Mouse (Mus musculus) ES-E14 (cell line): ENCODE data around the gene Amacr.
"Not testable (repeated sequence)": the region's sequence is repeated elsewhere in the genome, so short reads cannot be mapped to it uniquely, and the experiment has no call there.

Experiments
- CHD2 ChIP-seq: IDR thresholded peaks from 2 replicates; pipeline ENCODE4 v1.6.1; 2014; ENCODE audit warnings: mild to moderate bottlenecking, low read depth, low read length, inconsistent platforms
- MAFK ChIP-seq: IDR thresholded peaks from 2 replicates; pipeline ENCODE4 v1.6.1; 2014; ENCODE audit warnings: mild to moderate bottlenecking, low read depth, low read length, inconsistent platforms; ENCODE audit not compliant: insufficient read depth

- TF ChIP-seq CHD2, MAFK: not testable (repeated sequence)
These were observed 4.9 kb downstream of the Amacr start for GRCm38 (mm10) chr15:10986477-10986876.
